Mouse (Mus musculus) neural tube, embryonic 14.5 days (tissue): ENCODE measurements around the gene Csnk2a2. TPM values are rescaled to one million over a fixed set of nuclear protein-coding genes. Genes with fewer than 3 reads are reported as not detected.

Experiments
- ATAC-seq: fragments of 200-750 bp; cut with Nextera tagmentation; 2 replicates; pipeline ENCODE4 v1.8.0; 2017; ENCODE audit warnings: low read depth, mild to moderate bottlenecking, moderate TSS enrichment, moderate library complexity
- H3K27ac ChIP-seq: fragments of 300-500 bp; sonication (generic); 2 replicates; pipeline ENCODE4 v1.5.1; 2014; ENCODE audit warnings: low read depth, mild to moderate bottlenecking, control low read depth, low read length, moderate library complexity, mixed read lengths
- H3K27me3 ChIP-seq: fragments of 300-500 bp; sonication (generic); 2 replicates; pipeline ENCODE4 v1.6.1; 2014; ENCODE audit warnings: low read length; ENCODE audit not compliant: control insufficient read depth, insufficient read depth
- H3K36me3 ChIP-seq: fragments of 300-500 bp; sonication (generic); 2 replicates; pipeline ENCODE4 v1.6.1; 2014; ENCODE audit warnings: low read length, mixed read lengths; ENCODE audit not compliant: control insufficient read depth, insufficient read depth
- H3K4me1 ChIP-seq: fragments of 300-500 bp; sonication (generic); 2 replicates; pipeline ENCODE4 v1.6.1; 2014; ENCODE audit warnings: low read length; ENCODE audit not compliant: control insufficient read depth, insufficient read depth
- H3K4me2 ChIP-seq: fragments of 300-500 bp; sonication (generic); 2 replicates; pipeline ENCODE4 v1.6.1; 2014; ENCODE audit warnings: mild to moderate bottlenecking, low read depth, low read length, control low read depth
- H3K4me3 ChIP-seq: fragments of 300-500 bp; sonication (generic); 2 replicates; pipeline ENCODE4 v1.5.1; 2014; ENCODE audit warnings: low read depth, low read length, control low read depth, mixed read lengths
- H3K9ac ChIP-seq: fragments of 300-500 bp; sonication (generic); replicated peaks from 2 replicates; pipeline ENCODE4 v1.6.1; 2014; ENCODE audit warnings: low read depth, mild to moderate bottlenecking, control low read depth, low read length, mixed read lengths
- H3K9me3 ChIP-seq: fragments of 300-500 bp; sonication (generic); 2 replicates; pipeline ENCODE4 v1.6.1; 2016; ENCODE audit warnings: low read length; ENCODE audit not compliant: control insufficient read depth
- WGBS: fragments of 180-500 bp; shearing (Covaris S2); extraction: QIAGEN DNeasy Blood & Tissue Kit; methylation state at CpG from one replicate; pipeline ENCODE4 v1.1.7; 2014; 5-methylcytosine and 5-hydroxymethylcytosine counted together
- polyA plus RNA-seq: library from polyadenylated mRNA; unstranded; fragments of >200 nt; fragmentation: Nextera tagmentation; extraction: Ambion mirVana; gene quantifications from 2 replicates; pipeline ENCODE4 v1.2.1, GENCODE M21; 2014

Csnk2a2 gene
- polyA plus RNA-seq, 1 experiment from 2014 or later, result 16.1 TPM

GRCm38 (mm10) chr8:95512257-95512656, 22.4 kb upstream of the Csnk2a2 start:
- Histone ChIP-seq H3K27me3 (no peaks in the 10 kb centered on the region), H3K9ac (no peak overlapping the region), H3K4me3 (no peak overlapping the region), H3K27ac (no peak overlapping the region), H3K4me2 (no peak overlapping the region), H3K4me1 (no peaks in the 10 kb centered on the region), H3K9me3 (no peaks in the 10 kb centered on the region), H3K36me3 (no peaks in the 10 kb centered on the region)
- ATAC-seq, result no peak
- WGBS, result 45% methylated on average over 4 of the region's 4 CpGs

- Histone ChIP-seq H3K27me3 (no peaks in the 10 kb centered on the region), H3K9ac (no peak overlapping the region), H3K4me3 (no peak overlapping the region), H3K4me1 (no peaks in the 10 kb centered on the region), H3K36me3 (no peaks in the 10 kb centered on the region), H3K9me3 (no peaks in the 10 kb centered on the region), H3K4me2 (no peak overlapping the region), H3K27ac (no peak overlapping the region)
- no peak for ATAC-seq
- 73% methylated on average over 5 of the region's 5 CpGs for WGBS
These were observed 16.4 kb upstream of the Csnk2a2 start for GRCm38 (mm10) chr8:95506245-95506644.

- WGBS, result 54% methylated on average over 3 of the region's 3 CpGs
- no peak overlapping the region for H3K27ac ChIP-seq
- no peak for ATAC-seq
- H3K4me1 ChIP-seq, result no peaks in the 10 kb centered on the region
- H3K9me3 ChIP-seq, result no peaks in the 10 kb centered on the region
- no peaks in the 10 kb centered on the region for H3K27me3 ChIP-seq
- H3K9ac ChIP-seq, result no peak overlapping the region
- no peaks in the 10 kb centered on the region for H3K36me3 ChIP-seq
- no peak overlapping the region for H3K4me3 ChIP-seq
- no peak overlapping the region for H3K4me2 ChIP-seq
These were observed 15.8 kb upstream of the Csnk2a2 start for GRCm38 (mm10) chr8:95505606-95506005.

- Histone ChIP-seq H3K9me3 (no peaks in the 10 kb centered on the region), H3K36me3 (no peaks in the 10 kb centered on the region), H3K4me1 (no peaks in the 10 kb centered on the region), H3K27me3 (no peaks in the 10 kb centered on the region), H3K4me2 (no peak overlapping the region), H3K27ac (no peak overlapping the region), H3K9ac (no peak overlapping the region), H3K4me3 (no peak overlapping the region)
- ATAC-seq, result no peak
- WGBS, result 70% methylated on average over 5 of the region's 5 CpGs
These were observed 15.0 kb upstream of the Csnk2a2 start for GRCm38 (mm10) chr8:95504835-95505234.

GRCm38 (mm10) chr8:95502431-95502830, 12.6 kb upstream of the Csnk2a2 start:
- 79% methylated on average over 7 of the region's 7 CpGs for WGBS
- Histone ChIP-seq H3K4me3 (no peak overlapping the region), H3K4me1 (no peaks in the 10 kb centered on the region), H3K27ac (no peak overlapping the region), H3K4me2 (no peak overlapping the region), H3K9ac (no peak overlapping the region), H3K27me3 (no peaks in the 10 kb centered on the region), H3K9me3 (no peaks in the 10 kb centered on the region), H3K36me3 (no peaks in the 10 kb centered on the region)
- ATAC-seq, result no peak

- H3K4me2 ChIP-seq, result no peak overlapping the region
- no peaks in the 10 kb centered on the region for H3K27me3 ChIP-seq
- no peak overlapping the region for H3K9ac ChIP-seq
- no peak overlapping the region for H3K27ac ChIP-seq
- H3K4me1 ChIP-seq, result no peaks in the 10 kb centered on the region
- H3K36me3 ChIP-seq, result no peaks in the 10 kb centered on the region
- H3K4me3 ChIP-seq, result no peak overlapping the region
- H3K9me3 ChIP-seq, result no peaks in the 10 kb centered on the region
- no peak for ATAC-seq
- 98% methylated on average over 5 of the region's 5 CpGs for WGBS
These were observed 10.6 kb upstream of the Csnk2a2 start for GRCm38 (mm10) chr8:95500436-95500835.

- H3K4me3 ChIP-seq, result no peak overlapping the region
- H3K9me3 ChIP-seq, result no peaks in the 10 kb centered on the region
- no peak for ATAC-seq
- no peak overlapping the region for H3K9ac ChIP-seq
- no peaks in the 10 kb centered on the region for H3K27me3 ChIP-seq
- no peak overlapping the region for H3K4me2 ChIP-seq
- no peaks in the 10 kb centered on the region for H3K36me3 ChIP-seq
- 69% methylated on average over 4 of the region's 4 CpGs for WGBS
- H3K27ac ChIP-seq, result no peak overlapping the region
- no peaks in the 10 kb centered on the region for H3K4me1 ChIP-seq
These were observed 9.6 kb upstream of the Csnk2a2 start for GRCm38 (mm10) chr8:95499266-95500064.

- H3K36me3 ChIP-seq, result no peaks in the 10 kb centered on the region
- 79% methylated on average over 3 of the region's 3 CpGs for WGBS
- no peak overlapping the region for H3K4me3 ChIP-seq
- no peak for ATAC-seq
- H3K27me3 ChIP-seq, result no peaks in the 10 kb centered on the region
- no peak overlapping the region for H3K27ac ChIP-seq
- no peak overlapping the region for H3K9ac ChIP-seq
- no peak overlapping the region for H3K4me2 ChIP-seq
- no peaks in the 10 kb centered on the region for H3K4me1 ChIP-seq
- no peaks in the 10 kb centered on the region for H3K9me3 ChIP-seq
These were observed 8.0 kb upstream of the Csnk2a2 start for GRCm38 (mm10) chr8:95497821-95498220.

GRCm38 (mm10) chr8:95496420-95496819, 6.6 kb upstream of the Csnk2a2 start:
- no peaks in the 10 kb centered on the region for H3K4me1 ChIP-seq
- no peaks in the 10 kb centered on the region for H3K9me3 ChIP-seq
- H3K27ac ChIP-seq, result no peak overlapping the region
- no peaks in the 10 kb centered on the region for H3K27me3 ChIP-seq
- H3K36me3 ChIP-seq, result no peaks in the 10 kb centered on the region
- no peak overlapping the region for H3K4me3 ChIP-seq
- WGBS, result 53% methylated on average over 3 of the region's 3 CpGs
- ATAC-seq, result no peak
- no peak overlapping the region for H3K4me2 ChIP-seq
- no peak overlapping the region for H3K9ac ChIP-seq
